ENCODE assay signal across 17 mouse cellular contexts in the genomic region with DNA sequence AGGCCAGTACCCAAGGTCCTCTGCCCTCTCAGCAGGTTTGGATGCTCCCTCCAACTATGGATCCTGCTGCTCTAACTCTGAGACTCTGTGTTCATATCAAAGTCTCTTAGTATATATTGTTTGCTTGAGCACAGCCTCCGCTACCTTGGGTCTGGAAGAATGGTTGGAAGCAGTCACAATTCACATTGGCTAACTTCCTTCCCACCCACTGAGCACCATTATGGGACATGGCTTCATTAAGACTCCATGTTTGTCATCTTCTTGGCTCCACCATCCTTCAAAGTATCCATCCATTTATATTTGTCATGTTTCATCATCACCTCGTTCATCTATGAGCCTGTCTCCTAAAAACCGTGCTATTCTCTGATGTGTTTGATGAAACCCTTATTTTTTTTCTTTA.
"Had no signal": no experiment of that assay in that cellular context is flagged by ENCODE, and none has a peak within 500 bp of the region (broad histone marks: within the 10 kb centered on the region; RNA-seq: fewer than 3 reads in every experiment).

No protein-coding gene starts in this region.

- DNase-seq: cerebellum, adult 9-10 months; cerebellum, adult 9-11 months; cerebellum, postnatal 25 days; cerebellum, postnatal 36 days; embryo, embryonic 11 days; forebrain, postnatal 0 days; gastrocnemius, adult 2 months; gastrocnemius, postnatal 10 days; gastrocnemius, postnatal 14 days; gastrocnemius, postnatal 25 days; gastrocnemius, postnatal 36 days; heart, adult 18-20 months; heart, adult 2 months had no signal

- ATAC-seq: forebrain, embryonic 13.5 days; forebrain, embryonic 14.5 days; forebrain, embryonic 15.5 days; forebrain, embryonic 16.5 days; forebrain, postnatal 0 days had no signal
